Mouse (Mus musculus) CD4-positive helper T cell, adult 2 months (primary cell): ENCODE data around the gene Nf2.

Experiments
- DNase-seq: peaks from one replicate; pipeline ENCODE4 v3.0.0-alpha.2; 2012; ENCODE audit warnings: low read depth, missing footprints, low spot score

Gene Nf2

DNA sequence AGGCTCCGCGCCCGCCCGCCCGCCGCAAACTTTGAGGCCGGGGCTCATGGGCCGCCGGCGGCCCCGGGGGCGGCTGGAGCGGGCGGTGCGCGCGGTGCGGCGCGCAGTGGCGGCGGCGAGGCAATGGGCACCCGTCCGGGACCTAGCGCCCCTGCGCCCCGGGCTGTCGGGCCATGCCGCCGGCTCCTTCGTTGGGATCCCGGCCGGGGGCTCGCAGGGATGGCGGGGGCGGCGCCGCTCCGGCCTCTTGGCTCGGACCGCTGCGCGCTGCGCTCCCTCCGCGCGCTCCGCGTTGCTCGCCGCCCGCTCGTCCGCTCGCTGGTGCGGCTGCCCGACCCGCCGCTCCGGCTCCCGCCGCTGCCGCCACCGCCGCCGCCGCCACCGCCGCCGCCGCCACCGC, 102.6 kb downstream of the Nf2 start, which contains the start of gene Cabp7:
Gene Cabp7, minus strand, starts transcription at position 46 of the 400 bp plus-strand sequence.
- DNase-seq: no peak

DNA sequence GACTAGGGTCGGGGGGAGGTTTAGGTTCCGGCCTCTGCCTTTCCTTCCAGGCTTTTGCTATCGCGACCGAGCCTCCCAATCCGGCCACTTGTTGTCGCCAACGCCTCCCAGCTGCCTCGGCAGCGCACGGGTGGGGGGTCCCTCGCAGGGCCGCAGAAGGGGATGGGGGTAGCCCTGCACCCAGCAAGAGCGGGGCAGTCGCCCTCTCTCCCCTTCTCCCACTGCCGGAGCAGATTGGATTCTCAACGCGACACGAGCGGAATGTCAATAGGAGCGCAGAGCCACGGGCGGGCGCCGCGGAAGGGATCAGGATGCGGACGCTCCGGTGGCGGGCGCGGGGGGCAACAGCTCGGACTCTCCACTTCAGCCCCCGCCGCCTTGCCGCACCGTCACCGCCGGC, 103.4 kb downstream of the Nf2 start:
- no peak for DNase-seq

DNA sequence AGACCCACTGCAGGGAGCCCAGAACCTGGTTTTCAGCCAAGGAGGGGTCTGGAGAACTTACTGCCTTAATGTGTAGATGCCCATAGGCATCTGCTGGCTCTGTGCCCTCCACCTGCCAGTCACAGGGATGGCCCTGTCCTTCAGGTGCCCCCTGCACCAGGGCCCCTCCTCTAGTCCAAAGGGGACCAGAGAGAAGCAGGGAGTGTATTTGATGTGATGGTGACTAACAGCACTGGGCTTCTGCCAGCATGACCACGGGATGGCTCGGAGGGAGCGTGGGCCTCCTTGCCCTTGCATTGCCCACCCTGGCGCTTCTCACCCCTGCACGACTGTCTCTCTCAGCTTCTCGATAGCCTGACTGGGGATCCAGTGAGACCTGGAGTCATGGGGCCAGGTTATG, 104.6 kb downstream of the Nf2 start:
- no peak for DNase-seq

DNA sequence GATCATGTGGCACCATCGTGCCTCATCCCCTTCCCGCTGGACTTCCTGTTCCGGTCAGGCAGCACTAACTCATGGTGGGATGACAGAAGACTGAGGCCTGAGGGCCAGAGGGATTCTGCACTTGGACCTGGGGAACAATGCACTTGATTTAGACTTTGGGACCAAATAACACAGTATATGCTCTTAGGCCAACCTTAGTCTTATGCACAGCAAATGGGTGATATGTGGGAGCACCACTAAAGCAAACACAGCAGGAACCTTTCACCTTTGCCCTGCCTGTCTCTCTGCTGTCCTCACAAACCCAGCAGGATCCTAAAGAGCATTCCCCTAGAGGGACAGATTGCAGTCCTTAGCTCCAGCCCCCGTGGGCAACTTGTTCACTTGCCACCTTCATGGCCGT, 108.6 kb downstream of the Nf2 start:
- DNase-seq: no peak

DNA sequence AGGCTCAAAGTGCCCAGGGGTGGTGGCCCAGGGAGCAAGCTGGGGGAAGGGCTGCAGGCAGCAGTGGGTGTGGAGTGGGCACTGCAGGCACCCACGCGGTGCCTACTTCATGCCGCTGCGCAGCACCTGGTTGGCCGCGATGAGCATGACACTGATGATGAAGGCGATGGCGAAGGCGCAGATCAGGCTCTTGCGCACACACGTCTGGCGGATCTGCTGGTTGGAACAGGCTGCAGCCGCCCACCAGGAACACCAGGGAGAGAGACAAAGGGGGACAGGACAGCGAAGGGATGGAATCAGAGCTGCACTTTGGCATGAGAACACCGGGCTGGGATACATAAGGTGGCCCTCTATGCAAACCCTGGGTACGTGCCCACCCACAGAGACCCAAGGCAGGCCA, 110.6 kb downstream of the Nf2 start:
- no peak for DNase-seq

DNA sequence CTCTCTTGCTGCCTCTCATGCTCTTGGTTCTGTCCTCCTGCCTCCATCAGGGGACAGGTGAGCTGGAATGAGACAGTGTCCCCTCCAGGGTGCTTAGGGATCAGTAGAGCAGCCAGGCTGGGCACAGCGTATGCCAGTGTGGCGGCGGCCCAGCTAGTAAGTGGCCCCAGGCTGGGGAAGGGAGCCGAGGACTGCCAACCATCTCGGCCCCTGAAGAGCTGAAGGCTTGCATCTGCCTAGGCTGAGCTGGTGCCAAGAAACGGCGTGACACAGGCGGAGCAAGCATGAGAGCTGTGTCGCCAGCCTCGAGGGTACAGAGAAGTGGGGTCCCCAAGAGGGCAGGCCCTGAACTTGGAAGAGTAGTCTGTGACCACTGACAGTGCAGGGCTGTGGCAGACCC, 111.7 kb downstream of the Nf2 start:
- DNase-seq: no peak

DNA sequence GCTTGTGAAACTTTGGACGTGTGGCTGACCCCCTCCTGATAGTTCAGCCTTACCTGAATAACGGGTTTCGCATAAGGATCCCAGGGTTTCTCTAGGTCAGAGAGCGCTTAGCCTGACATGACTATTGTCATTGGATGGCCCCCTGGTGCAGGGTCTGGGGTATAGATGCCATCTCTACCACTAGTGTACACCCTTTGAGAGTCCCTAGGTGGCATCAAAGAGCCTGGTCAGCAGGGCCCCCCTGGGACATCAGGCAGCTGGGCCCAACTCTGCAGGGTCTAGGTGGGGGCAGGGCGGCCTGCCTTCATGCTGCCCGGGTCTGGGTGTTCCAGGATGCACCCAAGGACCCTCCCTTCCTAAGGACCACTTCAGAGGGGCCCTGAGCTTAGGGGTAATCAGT, 113.0 kb downstream of the Nf2 start:
- no peak for DNase-seq

DNA sequence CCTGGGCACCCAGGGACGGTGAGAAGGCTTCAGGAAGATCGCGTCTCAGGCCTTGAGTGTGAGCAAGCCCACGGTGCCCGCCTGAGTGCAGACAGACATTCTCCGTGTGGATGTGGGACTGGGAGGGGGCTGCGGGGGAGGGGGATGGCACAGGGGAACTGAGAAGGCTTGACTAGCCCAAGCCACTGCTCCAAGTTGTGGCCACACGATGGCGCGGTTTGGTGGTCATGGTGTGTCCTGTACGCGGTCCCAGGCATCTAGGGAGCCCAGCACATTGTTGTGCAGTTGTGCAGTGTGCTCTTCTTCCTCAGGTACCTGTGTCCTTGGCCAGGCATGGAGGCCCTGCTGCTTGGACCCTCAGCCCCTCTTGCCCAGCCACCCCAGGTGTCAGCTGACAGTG, 115.2 kb downstream of the Nf2 start:
- no peak for DNase-seq

DNA sequence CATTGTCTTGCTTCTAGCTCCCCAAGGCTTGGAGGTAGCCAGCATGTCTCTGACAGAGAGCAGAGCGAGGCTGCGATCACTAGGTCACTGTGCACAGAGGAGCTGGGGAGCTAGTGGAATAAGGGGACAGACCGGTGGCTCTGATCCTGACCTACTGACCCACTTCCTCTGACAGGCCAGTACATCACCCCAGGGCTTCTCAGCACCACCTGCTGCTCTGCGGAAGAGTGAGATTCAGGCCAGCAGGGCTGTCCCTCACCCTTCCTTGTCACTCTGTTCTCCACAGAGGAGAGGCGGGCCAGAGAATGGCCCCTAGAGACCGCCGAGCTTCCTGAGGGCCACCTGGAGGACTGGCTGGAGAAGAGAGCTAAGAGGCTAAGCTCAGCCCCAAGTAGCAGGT, 117.6 kb downstream of the Nf2 start:
- no peak for DNase-seq

DNA sequence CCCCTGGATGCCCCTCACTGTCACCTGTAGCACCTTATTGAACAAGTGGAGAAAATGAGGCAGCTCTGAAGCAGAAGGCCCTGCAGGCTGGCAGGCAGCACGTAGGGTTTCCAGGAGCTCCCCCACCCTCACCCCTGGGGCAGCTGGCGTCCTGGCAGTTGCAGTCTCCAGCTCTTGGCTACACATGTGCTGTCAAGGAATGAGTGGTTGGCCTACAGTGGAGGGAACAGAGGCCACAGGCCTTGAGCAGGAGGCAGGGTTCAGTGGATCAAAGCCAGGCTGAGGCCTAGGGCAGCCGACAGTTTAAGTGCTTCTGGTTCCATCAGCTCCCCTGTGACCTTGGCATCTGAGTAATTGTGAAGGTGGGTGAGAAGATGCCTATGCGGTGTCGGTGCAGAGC, 118.4 kb downstream of the Nf2 start:
- DNase-seq: no peak

DNA sequence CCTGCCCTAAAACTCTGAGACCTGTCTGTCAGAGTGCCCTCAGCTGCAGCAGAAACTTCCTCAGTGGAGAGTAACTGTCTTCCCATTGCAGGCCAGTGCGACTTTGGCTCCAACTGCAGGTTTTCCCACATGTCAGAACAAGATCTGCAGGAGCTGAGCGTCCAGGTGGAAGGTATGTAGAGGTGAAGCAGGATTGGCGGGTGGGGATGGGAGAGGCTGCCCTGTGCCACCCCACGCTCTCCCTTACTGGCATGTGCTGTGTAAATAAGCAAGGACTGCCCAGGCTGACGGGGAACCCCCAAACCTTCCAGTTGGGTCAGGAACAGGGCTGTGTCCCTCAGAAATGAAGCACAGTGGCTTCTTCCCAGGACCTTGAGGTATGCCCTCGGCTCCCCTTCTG, 119.2 kb downstream of the Nf2 start:
- DNase-seq: no peak

DNA sequence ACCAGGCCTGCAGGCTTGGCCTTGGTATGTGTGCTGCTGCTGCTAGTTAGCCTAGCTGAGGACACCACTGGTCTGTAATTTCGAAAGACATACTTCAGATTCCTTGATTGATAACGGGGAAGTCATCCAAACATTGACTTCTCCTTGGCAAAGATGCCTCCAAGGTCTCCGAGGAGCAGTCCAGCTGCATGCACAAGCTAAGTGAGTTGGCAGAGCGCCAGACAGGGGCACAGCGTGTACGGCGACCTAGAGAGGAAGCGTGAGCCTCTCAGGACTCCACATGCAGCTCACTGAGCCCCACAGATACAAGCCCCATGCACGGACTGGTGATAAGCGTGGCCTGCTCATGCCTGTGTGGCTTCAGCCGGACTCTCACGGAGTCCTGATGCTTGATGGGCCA, 119.7 kb downstream of the Nf2 start:
- no peak for DNase-seq

DNA sequence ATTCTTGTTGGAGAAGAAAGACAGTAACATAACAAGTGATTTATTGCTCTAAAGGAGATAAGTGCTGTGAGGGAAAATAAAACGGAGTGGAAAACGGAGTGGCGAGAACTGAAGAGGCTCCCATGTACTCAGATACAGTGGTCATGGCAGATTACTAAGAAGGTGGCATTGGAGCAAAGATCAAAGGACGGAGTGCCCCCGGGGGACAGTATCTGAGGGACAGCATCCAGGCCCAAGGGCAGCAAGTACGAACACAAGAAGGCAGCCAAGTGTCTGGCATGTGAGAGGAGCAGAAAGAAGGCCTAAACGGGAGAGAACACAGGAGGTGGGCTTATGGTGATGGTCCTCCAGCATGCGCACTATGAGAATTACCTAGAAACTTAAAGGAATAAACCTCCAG, 127.6 kb downstream of the Nf2 start:
- DNase-seq: no peak

DNA sequence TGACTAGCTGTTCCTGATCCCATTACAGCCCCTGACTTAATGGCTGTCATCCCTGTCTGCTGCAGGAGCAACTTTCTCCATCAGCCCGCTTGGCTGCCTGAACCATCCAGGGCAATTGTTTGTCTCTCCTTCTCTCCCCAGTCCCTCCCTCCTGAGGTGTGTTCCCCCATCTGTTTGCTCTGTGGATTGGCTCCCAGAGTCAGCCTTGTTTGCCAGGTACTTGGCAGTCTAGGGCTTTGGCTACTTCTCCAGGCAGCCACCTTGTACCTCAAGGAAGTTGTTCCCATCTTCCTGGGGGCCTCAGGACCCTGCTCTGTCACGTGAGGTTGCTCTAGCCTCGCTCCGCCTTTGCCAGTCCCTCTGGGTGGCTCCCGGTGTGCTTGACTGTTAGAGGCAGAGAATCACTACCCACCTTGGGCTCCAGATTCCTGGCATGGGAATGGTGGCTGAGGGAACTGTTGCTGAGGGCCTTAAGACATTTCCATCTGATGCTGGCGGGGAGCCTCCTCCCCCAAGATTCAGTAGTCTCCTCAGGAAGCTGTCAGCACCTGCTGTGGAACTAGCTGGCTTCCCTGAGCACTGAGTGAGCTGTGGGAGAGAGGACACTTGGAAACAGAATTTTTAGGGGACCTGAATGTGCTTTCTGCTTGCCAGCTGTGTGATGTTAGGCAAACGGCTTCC, 128.3 kb downstream of the Nf2 start:
- DNase-seq: no peak

DNA sequence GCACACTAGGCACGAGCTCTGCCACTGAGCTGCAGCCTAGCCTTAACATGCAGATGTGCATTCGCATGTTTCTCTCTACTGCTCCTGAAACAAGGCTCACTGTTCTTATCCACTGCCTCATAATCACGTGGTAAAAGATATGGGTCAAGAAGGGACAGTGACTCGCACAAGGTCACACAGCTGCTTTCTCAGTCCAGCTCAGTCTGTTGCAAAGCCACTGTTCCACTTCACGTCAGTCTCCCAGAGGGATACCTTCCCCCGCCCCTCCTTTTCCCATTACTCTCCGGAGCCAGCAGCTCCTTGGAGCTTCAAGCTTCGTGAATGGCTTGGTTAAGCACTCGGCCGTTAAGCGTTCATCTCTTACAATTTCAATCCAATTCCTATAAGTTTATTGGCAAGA, 128.9 kb downstream of the Nf2 start:
- DNase-seq: no peak

DNA sequence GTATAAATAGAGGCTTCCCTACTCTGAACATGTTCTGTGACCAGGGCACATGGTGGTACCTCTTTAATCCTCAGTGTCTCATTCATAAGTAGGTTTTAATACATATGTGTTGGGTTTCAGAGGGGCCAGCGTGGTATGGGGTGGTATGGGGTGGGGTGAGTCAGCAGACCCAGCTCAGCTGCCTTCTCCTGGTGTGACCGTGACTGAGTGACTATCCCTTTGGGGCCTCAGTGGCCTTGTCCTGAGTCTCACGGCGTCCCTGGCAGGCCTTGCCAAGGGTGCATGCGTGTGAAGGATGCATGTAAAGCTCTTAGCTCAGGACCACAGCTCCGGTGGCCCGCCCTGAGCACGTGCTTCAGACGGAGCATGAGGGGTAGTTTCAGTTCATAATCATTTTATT, 129.4 kb downstream of the Nf2 start:
- DNase-seq: no peak

DNA sequence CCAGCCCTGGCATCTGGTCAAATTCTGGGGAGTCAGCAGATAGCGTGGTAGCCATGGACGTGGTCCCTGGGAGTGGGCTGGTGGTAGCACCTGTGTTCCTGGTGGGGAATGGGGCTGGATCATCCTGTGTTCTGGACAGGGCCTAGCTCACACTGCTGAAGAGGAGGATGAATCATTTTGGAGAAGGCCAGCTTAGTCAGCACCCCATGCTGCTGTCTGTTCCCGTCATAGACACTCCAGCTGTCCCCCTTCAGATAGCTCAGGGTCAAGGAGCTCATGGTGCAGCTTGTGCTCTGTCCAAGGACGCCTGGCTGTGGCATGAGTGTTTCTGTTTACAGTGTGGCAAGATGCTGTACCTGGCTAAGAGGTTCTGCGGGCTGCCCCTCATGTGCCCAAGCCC, 130.8 kb downstream of the Nf2 start:
- no peak for DNase-seq

DNA sequence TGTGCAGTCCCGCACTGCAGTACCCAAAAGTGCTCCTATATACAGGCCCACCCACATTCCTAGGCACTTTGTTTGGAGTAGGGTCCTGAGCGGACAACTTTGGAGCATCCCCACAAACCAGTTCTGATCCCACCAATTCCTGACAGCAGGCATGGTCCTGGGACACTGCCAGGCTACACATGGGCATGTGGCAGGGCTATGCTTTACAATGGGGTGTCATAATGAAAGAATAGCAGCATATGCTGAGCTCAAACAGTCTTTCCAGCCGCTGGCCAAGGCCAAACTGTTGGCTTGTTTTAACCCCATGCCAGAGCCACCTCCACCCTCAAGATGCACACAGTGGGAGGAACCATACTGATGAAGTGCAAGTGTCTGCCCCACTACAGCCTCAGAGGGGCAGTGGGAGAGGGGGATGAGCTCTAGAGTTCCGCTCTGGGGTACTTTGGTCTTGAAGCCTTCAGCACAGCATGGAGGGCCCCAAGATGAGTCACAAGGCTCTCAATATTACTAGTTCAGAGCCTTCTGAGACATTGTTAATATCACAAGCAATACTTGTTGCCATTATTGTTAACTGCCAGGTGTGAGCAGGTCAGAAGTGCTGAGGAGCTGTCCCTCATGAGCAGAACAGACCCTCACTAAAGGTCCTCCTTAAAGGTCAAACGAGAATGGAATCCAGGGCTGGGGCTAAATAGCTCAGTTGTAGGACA, 132.7 kb downstream of the Nf2 start:
- DNase-seq: no peak
